Mouse (Mus musculus) testis, adult 2 months (tissue): ENCODE measurements around the gene Gm21985.
A peak's percentile ranks its signal among the peaks of the same experiment; 100 is the strongest.

Source experiments
- CTCF ChIP-seq: fragments of 200-500 bp; IDR thresholded peaks from 2 replicates; pipeline ENCODE4 v1.5.1; 2012; ENCODE audit warnings: low read depth, mild to moderate bottlenecking, inconsistent platforms, low read length, moderate library complexity; ENCODE audit not compliant: control insufficient read depth, insufficient read depth, insufficient replicate concordance
- POLR2A ChIP-seq: fragments of 200-500 bp; IDR thresholded peaks from 2 replicates; pipeline ENCODE4 v1.6.1; 2012; ENCODE audit warnings: low read depth, mild to moderate bottlenecking, inconsistent platforms, low read length, moderate library complexity; ENCODE audit not compliant: control insufficient read depth

DNA sequence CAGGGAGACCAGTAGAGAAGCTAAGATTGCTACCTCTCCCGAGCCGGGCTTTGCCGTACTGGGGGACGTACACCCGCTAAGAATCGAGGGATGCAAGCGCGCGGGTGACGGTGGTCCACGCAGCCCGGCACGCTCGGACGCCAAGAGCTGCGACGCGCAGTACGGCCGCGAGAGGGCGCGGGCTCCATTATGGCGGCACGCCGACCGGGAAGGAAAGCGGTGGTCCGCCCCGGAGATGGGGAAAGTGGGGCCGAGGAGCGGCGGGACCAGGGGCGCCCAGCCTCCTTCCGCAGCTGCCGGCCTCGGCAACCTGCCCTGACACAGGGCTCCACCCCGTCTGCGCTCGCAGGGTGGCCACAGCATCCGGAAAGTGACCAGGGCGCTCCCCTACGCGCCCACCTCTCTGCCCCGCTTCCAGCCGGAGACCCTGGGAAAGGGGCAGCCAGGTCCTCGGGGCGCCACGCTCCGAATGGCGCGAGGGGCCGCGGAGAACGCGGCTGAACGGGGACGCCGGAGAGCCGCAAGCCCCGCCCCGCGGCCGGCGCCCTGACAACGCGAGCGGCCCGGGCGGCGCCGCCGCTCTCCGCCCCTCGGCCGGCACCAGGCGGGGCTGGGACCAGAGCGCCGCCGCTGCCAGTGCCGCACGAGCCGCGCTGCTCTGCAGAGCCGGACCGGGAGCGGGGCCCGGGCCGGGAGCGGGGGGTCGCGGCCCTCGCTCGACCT, 26.7 kb upstream of the Gm21985 start, which contains the start of gene Lpcat4:
- no peak; the same call in none of the 2 replicates for TF ChIP-seq POLR2A
- peak; percentile 80 for TF ChIP-seq CTCF
